Mouse (Mus musculus) small intestine, adult 2 months (tissue): ENCODE results near the gene Gpr4. TPM values are rescaled to one million over a fixed set of nuclear protein-coding genes. Genes with fewer than 3 reads are reported as not detected.

Experiments used
- H3K27ac ChIP-seq: fragments of 200-500 bp; 2 replicates; pipeline ENCODE4 v1.5.1; 2012; ENCODE audit warnings: low read depth, low read length, control low read depth, inconsistent platforms; ENCODE audit not compliant: insufficient read depth
- H3K27me3 ChIP-seq: fragments of 200-500 bp; 2 replicates; pipeline ENCODE4 v1.6.1; 2012; ENCODE audit warnings: mild to moderate bottlenecking, moderate library complexity, low read length, inconsistent platforms; ENCODE audit not compliant: control insufficient read depth, insufficient read depth
- H3K36me3 ChIP-seq: fragments of 200-500 bp; 2 replicates; pipeline ENCODE4 v1.6.1; 2012; ENCODE audit warnings: mild to moderate bottlenecking, low read length, control low read depth, inconsistent platforms; ENCODE audit not compliant: control insufficient read depth, insufficient read depth
- H3K4me1 ChIP-seq: fragments of 200-500 bp; 2 replicates; pipeline ENCODE4 v1.6.1; 2012; ENCODE audit warnings: low read length, inconsistent platforms, mixed read lengths; ENCODE audit not compliant: control insufficient read depth, insufficient read depth, insufficient read length
- H3K4me3 ChIP-seq: fragments of 200-500 bp; 2 replicates; pipeline ENCODE4 v1.5.1; 2012; ENCODE audit warnings: low read depth, mild to moderate bottlenecking, control low read depth, inconsistent platforms, low read length, moderate library complexity
- CTCF ChIP-seq: fragments of 200-500 bp; IDR thresholded peaks from 2 replicates; pipeline ENCODE4 v1.5.1; 2012; ENCODE audit warnings: low read depth, mild to moderate bottlenecking, control low read depth, inconsistent platforms, low read length, moderate library complexity, mixed read lengths; ENCODE audit not compliant: insufficient replicate concordance, insufficient read length; ENCODE audit errors: extremely low read depth
- POLR2A ChIP-seq: fragments of 200-500 bp; IDR thresholded peaks from 2 replicates; pipeline ENCODE4 v1.6.1; 2012; ENCODE audit warnings: low read depth, mild to moderate bottlenecking, control low read depth, inconsistent platforms, low read length, moderate library complexity
- WGBS: fragments of 180-500 bp; shearing (Covaris S2); methylation state at CpG from one replicate; pipeline ENCODE4 v1.1.7; 2018; 5-methylcytosine and 5-hydroxymethylcytosine counted together
- polyA plus RNA-seq: library from polyadenylated mRNA; depleted of rRNA; stranded (reverse); fragments of >200 nt; gene quantifications from 2 replicates; pipeline ENCODE4 v1.2.3, GENCODE M21; 2012; rRNA removed

Gpr4 gene
- 3.8 and 4.4 TPM in 2 replicates for polyA plus RNA-seq

GRCm38 (mm10) chr7:19211996-19212755 lies at the start of gene Gpr4:
TSS of gene Gpr4 (plus strand) at chr7:19212538.
- Histone ChIP-seq H3K27me3 (peaks cover 18% of the 10 kb centered on the region), H3K27ac (no peak within 1 kb of the TSS), H3K4me3 (peak within 1 kb of the TSS; percentile 64), H3K36me3 (no peaks in the 10 kb centered on the region), H3K4me1 (peaks cover 13% of the 10 kb centered on the region)
- WGBS: 3% methylated on average over 30 of the region's 30 CpGs
- TF ChIP-seq POLR2A (no peak), CTCF (no peak)

- H3K27me3 ChIP-seq: no peaks in the 10 kb centered on the region
- 81% methylated on average over 7 of the region's 7 CpGs for WGBS
- no peaks in the 10 kb centered on the region for H3K36me3 ChIP-seq
- H3K4me3 ChIP-seq: no peak overlapping the region
- TF ChIP-seq POLR2A: no peak
- TF ChIP-seq CTCF: no peak
- no peak overlapping the region for H3K27ac ChIP-seq
- H3K4me1 ChIP-seq: peaks cover 17% of the 10 kb centered on the region
Measured at GRCm38 (mm10) chr7:19162928-19163327, 49.4 kb upstream of the Gpr4 start.

GRCm38 (mm10) chr7:19163752-19164151 lies 48.6 kb upstream of the Gpr4 start:
- H3K4me3 ChIP-seq: no peak overlapping the region
- peaks cover 17% of the 10 kb centered on the region for H3K4me1 ChIP-seq
- H3K27me3 ChIP-seq: no peaks in the 10 kb centered on the region
- 11% methylated on average over 12 of the region's 12 CpGs for WGBS
- no peak overlapping the region for H3K27ac ChIP-seq
- TF ChIP-seq CTCF (no peak), POLR2A (no peak)
- no peaks in the 10 kb centered on the region for H3K36me3 ChIP-seq

GRCm38 (mm10) chr7:19164189-19164588 lies 48.1 kb upstream of the Gpr4 start:
- Histone ChIP-seq H3K27ac (no peak overlapping the region), H3K4me1 (peaks cover 17% of the 10 kb centered on the region), H3K4me3 (no peak overlapping the region), H3K27me3 (no peaks in the 10 kb centered on the region), H3K36me3 (no peaks in the 10 kb centered on the region)
- WGBS: under 1% methylated on average over 6 of the region's 6 CpGs
- TF ChIP-seq CTCF: no peak
- no peak for TF ChIP-seq POLR2A

- H3K4me3 ChIP-seq: no peak overlapping the region
Measured at GRCm38 (mm10) chr7:19164978-19165377, 47.4 kb upstream of the Gpr4 start.

GRCm38 (mm10) chr7:19165656-19166423 lies 46.5 kb upstream of the Gpr4 start, which contains the start of gene Gipr:
TSS of gene Gipr (minus strand) at chr7:19166127.
- no peaks in the 10 kb centered on the region for H3K36me3 ChIP-seq
- no peak for TF ChIP-seq POLR2A
- TF ChIP-seq CTCF: no peak
- H3K27me3 ChIP-seq: no peaks in the 10 kb centered on the region; the same call in 1 of the 2 replicates
- WGBS: 10% methylated on average over 14 of the region's 14 CpGs
- no peak within 1 kb of the TSS for H3K4me3 ChIP-seq
- no peak within 1 kb of the TSS for H3K27ac ChIP-seq
- peaks cover 7% of the 10 kb centered on the region for H3K4me1 ChIP-seq

More at GRCm38 (mm10) chr7:19164978-19165377, 47.4 kb upstream of the Gpr4 start:
- H3K27me3 ChIP-seq: no peaks in the 10 kb centered on the region; the same call in 1 of the 2 replicates
- TF ChIP-seq POLR2A (no peak), CTCF (no peak)
- no peaks in the 10 kb centered on the region for H3K36me3 ChIP-seq
- no peak overlapping the region for H3K27ac ChIP-seq
- 5% methylated on average over 13 of the region's 13 CpGs for WGBS
- peaks cover 11% of the 10 kb centered on the region for H3K4me1 ChIP-seq

GRCm38 (mm10) chr7:19166990-19167389 lies 45.3 kb upstream of the Gpr4 start:
- Histone ChIP-seq H3K4me3 (no peak overlapping the region), H3K27me3 (no peaks in the 10 kb centered on the region; the same call in 1 of the 2 replicates), H3K27ac (no peak overlapping the region), H3K4me1 (peaks cover 7% of the 10 kb centered on the region), H3K36me3 (no peaks in the 10 kb centered on the region)
- WGBS: 86% methylated on average over 3 of the region's 3 CpGs
- TF ChIP-seq POLR2A (no peak), CTCF (no peak)
